Mouse (Mus musculus): ENCODE data around the gene Evi2. TPM values are rescaled to one million over a fixed set of nuclear protein-coding genes. Genes with fewer than 3 reads are reported as not detected.

The Evi2 gene
- total and polyA plus RNA-seq, 2 experiments from 2014 or later, result 0.28 TPM; not detected in 1

- Histone ChIP-seq H3K36me3 (ENCODE audit: insufficient read depth, low read length) (peaks cover 6% of the 10 kb centered on the region; the same call in 1 of the 2 replicates), H3K9me3 (ENCODE audit: low read length) (no peaks in the 10 kb centered on the region), H3K27ac (ENCODE audit: low read depth, low read length) (no peak overlapping the region), H3K27me3 (ENCODE audit: insufficient read depth, low read length) (no peaks in the 10 kb centered on the region), H3K4me1 (ENCODE audit: insufficient read depth, low read length) (no peaks in the 10 kb centered on the region), H3K9ac (replicated peaks; ENCODE audit: low read length, poor library complexity, severe bottlenecking) (no peak overlapping the region), H3K4me3 (ENCODE audit: low read depth, low read length) (no peak overlapping the region), H3K4me2 (ENCODE audit: low read depth, low read length, poor library complexity, severe bottlenecking) (no peak overlapping the region)
- DNase-seq (ENCODE audit: low spot score) (peak; percentile 50), ATAC-seq (ENCODE audit: low FRiP score) (no peak)
- no peak for TF ChIP-seq CTCF (IDR thresholded peaks at IDR 0.05)
- WGBS, result 76% methylated on average over 8 of the region's 8 CpGs
These were observed 3.7 kb upstream of the Evi2 start for GRCm38 (mm10) chr11:79533950-79534690.

- Histone ChIP-seq H3K27me3 (ENCODE audit: insufficient read depth, low read length) (no peaks in the 10 kb centered on the region), H3K4me2 (ENCODE audit: low read depth, low read length, poor library complexity, severe bottlenecking) (no peak overlapping the region), H3K36me3 (ENCODE audit: insufficient read depth, low read length) (peaks cover 6% of the 10 kb centered on the region; the same call in 1 of the 2 replicates), H3K4me1 (ENCODE audit: insufficient read depth, low read length) (no peaks in the 10 kb centered on the region), H3K9ac (replicated peaks; ENCODE audit: low read length, poor library complexity, severe bottlenecking) (no peak overlapping the region), H3K4me3 (ENCODE audit: low read depth, low read length) (no peak overlapping the region), H3K9me3 (ENCODE audit: low read length) (no peaks in the 10 kb centered on the region), H3K27ac (ENCODE audit: low read depth, low read length) (no peak overlapping the region)
- no peak for DNase-seq (ENCODE audit: low spot score)
- 80% methylated on average over 6 of the region's 6 CpGs for WGBS
- TF ChIP-seq CTCF (IDR thresholded peaks at IDR 0.05), result no peak
- no peak for ATAC-seq (ENCODE audit: low FRiP score)
These were observed 2.9 kb upstream of the Evi2 start for GRCm38 (mm10) chr11:79533311-79533710.

GRCm38 (mm10) chr11:79531485-79531884 lies 1.1 kb upstream of the Evi2 start:
- WGBS, result 97% methylated on average over 4 of the region's 4 CpGs
- Histone ChIP-seq H3K4me3 (ENCODE audit: low read depth, low read length) (no peak overlapping the region), H3K27ac (ENCODE audit: low read depth, low read length) (no peak overlapping the region), H3K27me3 (ENCODE audit: insufficient read depth, low read length) (no peaks in the 10 kb centered on the region), H3K4me2 (ENCODE audit: low read depth, low read length, poor library complexity, severe bottlenecking) (no peak overlapping the region), H3K9ac (replicated peaks; ENCODE audit: low read length, poor library complexity, severe bottlenecking) (no peak overlapping the region), H3K36me3 (ENCODE audit: insufficient read depth, low read length) (peaks cover 6% of the 10 kb centered on the region; the same call in 1 of the 2 replicates), H3K9me3 (ENCODE audit: low read length) (no peaks in the 10 kb centered on the region), H3K4me1 (ENCODE audit: insufficient read depth, low read length) (no peaks in the 10 kb centered on the region)
- no peak for DNase-seq (ENCODE audit: low spot score)
- ATAC-seq (ENCODE audit: low FRiP score), result no peak
- no peak for TF ChIP-seq CTCF (IDR thresholded peaks at IDR 0.05)

GRCm38 (mm10) chr11:79530774-79531173 lies 385 bp upstream of the Evi2 start:
- H3K4me3 ChIP-seq (ENCODE audit: low read depth, low read length), result no peak overlapping the region
- no peaks in the 10 kb centered on the region for H3K9me3 ChIP-seq (ENCODE audit: low read length)
- DNase-seq (ENCODE audit: low spot score) (no peak), ATAC-seq (ENCODE audit: low FRiP score) (no peak)
- TF ChIP-seq CTCF (IDR thresholded peaks at IDR 0.05), result no peak
- peaks cover 6% of the 10 kb centered on the region; the same call in 1 of the 2 replicates for H3K36me3 ChIP-seq (ENCODE audit: insufficient read depth, low read length)
- no peaks in the 10 kb centered on the region for H3K4me1 ChIP-seq (ENCODE audit: insufficient read depth, low read length)
- H3K27ac ChIP-seq (ENCODE audit: low read depth, low read length), result no peak overlapping the region
- H3K4me2 ChIP-seq (ENCODE audit: low read depth, low read length, poor library complexity, severe bottlenecking), result no peak overlapping the region
- H3K27me3 ChIP-seq (ENCODE audit: insufficient read depth, low read length), result no peaks in the 10 kb centered on the region
- H3K9ac ChIP-seq (replicated peaks; ENCODE audit: low read length, poor library complexity, severe bottlenecking), result no peak overlapping the region
- 68% methylated on average over 11 of the region's 11 CpGs for WGBS

- no peak for TF ChIP-seq CTCF (IDR thresholded peaks at IDR 0.05)
- Histone ChIP-seq H3K4me3 (ENCODE audit: low read depth, low read length) (no peak overlapping the region), H3K27ac (ENCODE audit: low read depth, low read length) (no peak overlapping the region), H3K9ac (replicated peaks; ENCODE audit: low read length, poor library complexity, severe bottlenecking) (no peak overlapping the region), H3K9me3 (ENCODE audit: low read length) (no peaks in the 10 kb centered on the region), H3K4me1 (ENCODE audit: insufficient read depth, low read length) (no peaks in the 10 kb centered on the region), H3K4me2 (ENCODE audit: low read depth, low read length, poor library complexity, severe bottlenecking) (no peak overlapping the region), H3K27me3 (ENCODE audit: insufficient read depth, low read length) (no peaks in the 10 kb centered on the region), H3K36me3 (ENCODE audit: insufficient read depth, low read length) (peaks cover 6% of the 10 kb centered on the region; the same call in 1 of the 2 replicates)
- 82% methylated on average over 2 of the region's 2 CpGs for WGBS
- ATAC-seq (ENCODE audit: low FRiP score), result no peak
- no peak for DNase-seq (ENCODE audit: low spot score)
These were observed 653 bp downstream of the Evi2 start for GRCm38 (mm10) chr11:79529736-79530135.

- H3K4me1 ChIP-seq (ENCODE audit: insufficient read depth, low read length), result no peaks in the 10 kb centered on the region
- no peak overlapping the region for H3K4me3 ChIP-seq (ENCODE audit: low read depth, low read length)
- H3K27me3 ChIP-seq (ENCODE audit: insufficient read depth, low read length), result no peaks in the 10 kb centered on the region
- no peak for ATAC-seq (ENCODE audit: low FRiP score)
- WGBS, result 93% methylated on average over 6 of the region's 6 CpGs
- H3K9me3 ChIP-seq (ENCODE audit: low read length), result no peaks in the 10 kb centered on the region
- TF ChIP-seq CTCF (IDR thresholded peaks at IDR 0.05), result no peak
- no peak overlapping the region for H3K4me2 ChIP-seq (ENCODE audit: low read depth, low read length, poor library complexity, severe bottlenecking)
- no peak overlapping the region for H3K9ac ChIP-seq (replicated peaks; ENCODE audit: low read length, poor library complexity, severe bottlenecking)
- H3K36me3 ChIP-seq (ENCODE audit: insufficient read depth, low read length), result peaks cover 6% of the 10 kb centered on the region; the same call in 1 of the 2 replicates
- no peak overlapping the region for H3K27ac ChIP-seq (ENCODE audit: low read depth, low read length)
- DNase-seq (ENCODE audit: low spot score), result no peak
These were observed 1.2 kb downstream of the Evi2 start for GRCm38 (mm10) chr11:79529226-79529625.
